In genomic region chr13:118558966-118559365, GRCm38 (mm10) we compare ENCODE assay signal across 21 mouse cellular contexts.
DNase-seq lines count a peak whose midpoint lies in the region; ATAC-seq lines count a peak whose summit lies in the region.
"Had no signal": no experiment of that assay in that cellular context is flagged by ENCODE, and none has a peak within 500 bp of the region (broad histone marks: within the 10 kb centered on the region; RNA-seq: fewer than 3 reads in every experiment).

No protein-coding gene starts in this region.

- ATAC-seq in embryonic facial prominence, embryonic 13.5 days (ENCODE audit: insufficient number of reproducible peaks, insufficient read depth, low FRiP score, low TSS enrichment, low read depth), result peak; percentile 64; the same call in 1 of the 2 replicates
- 0 out of 2 replicates have a peak, but pooled peaks have one; percentile 21 for ATAC-seq in limb, embryonic 11.5 days (ENCODE audit: insufficient number of reproducible peaks, low FRiP score, low TSS enrichment, low read depth)
- ATAC-seq in midbrain, embryonic 11.5 days (ENCODE audit: low FRiP score), result 0 out of 2 replicates have a peak, but pooled peaks have one; percentile 50
- ATAC-seq: activated CD4-positive, CD25-positive, alpha-beta regulatory T cell, adult 4 months; CD4-positive, CD25-positive, alpha-beta regulatory T cell, adult 4 months; Patski had no signal

- WGBS in embryonic facial prominence, embryonic 13.5 days, result 84% methylated on average over 2 of the region's 2 CpGs
- 86% methylated on average over 2 of the region's 2 CpGs for WGBS in embryonic facial prominence, embryonic 10.5 days
- 91% methylated on average over 2 of the region's 2 CpGs for WGBS in limb, embryonic 11.5 days
- WGBS in limb, embryonic 10.5 days, result 89% methylated on average over 2 of the region's 2 CpGs
- WGBS in midbrain, embryonic 11.5 days, result 94% methylated on average over 2 of the region's 2 CpGs
- 87% methylated on average over 2 of the region's 2 CpGs for WGBS in midbrain, embryonic 10.5 days

- no peak overlapping the region for H3K4me2 ChIP-seq in embryonic facial prominence, embryonic 13.5 days
- H3K4me2 ChIP-seq in limb, embryonic 11.5 days (ENCODE audit: low read depth, severe bottlenecking), result no peak overlapping the region
- H3K4me2 ChIP-seq in midbrain, embryonic 11.5 days, result no peak overlapping the region

- H3K27me3 ChIP-seq in embryonic facial prominence, embryonic 13.5 days, result no peaks in the 10 kb centered on the region
- H3K27me3 ChIP-seq in embryonic facial prominence, embryonic 10.5 days (replicated peaks; ENCODE audit: low read depth, poor library complexity, severe bottlenecking), result no peaks in the 10 kb centered on the region
- H3K27me3 ChIP-seq in limb, embryonic 11.5 days (ENCODE audit: control insufficient read depth, insufficient read depth, low read length), result no peaks in the 10 kb centered on the region
- H3K27me3 ChIP-seq in limb, embryonic 10.5 days (ENCODE audit: low read depth, poor library complexity, severe bottlenecking), result no peaks in the 10 kb centered on the region
- no peaks in the 10 kb centered on the region for H3K27me3 ChIP-seq in midbrain, embryonic 11.5 days (ENCODE audit: control insufficient read depth, insufficient read depth, low read length)
- H3K27me3 ChIP-seq in midbrain, embryonic 10.5 days (ENCODE audit: low read depth, poor library complexity, severe bottlenecking), result no peaks in the 10 kb centered on the region
- H3K27me3 ChIP-seq: CH12.LX, Patski had no signal

- H3K9ac ChIP-seq in embryonic facial prominence, embryonic 13.5 days, result no peak overlapping the region
- no peak overlapping the region for H3K9ac ChIP-seq in limb, embryonic 11.5 days (ENCODE audit: low read length)
- H3K9ac ChIP-seq in midbrain, embryonic 11.5 days (ENCODE audit: low read length), result no peak overlapping the region

- H3K4me3 ChIP-seq in embryonic facial prominence, embryonic 13.5 days, result no peak overlapping the region
- no peak overlapping the region for H3K4me3 ChIP-seq in embryonic facial prominence, embryonic 10.5 days
- H3K4me3 ChIP-seq in limb, embryonic 11.5 days (ENCODE audit: low read depth, low read length), result no peak overlapping the region
- no peak overlapping the region for H3K4me3 ChIP-seq in limb, embryonic 10.5 days
- no peak overlapping the region for H3K4me3 ChIP-seq in midbrain, embryonic 11.5 days (ENCODE audit: low read depth, low read length)
- no peak overlapping the region for H3K4me3 ChIP-seq in midbrain, embryonic 10.5 days

- no peak overlapping the region for H3K27ac ChIP-seq in embryonic facial prominence, embryonic 13.5 days
- no peak overlapping the region for H3K27ac ChIP-seq in embryonic facial prominence, embryonic 10.5 days (replicated peaks)
- no peak overlapping the region for H3K27ac ChIP-seq in limb, embryonic 11.5 days (replicated peaks; ENCODE audit: low read depth, low read length)
- no peak overlapping the region for H3K27ac ChIP-seq in limb, embryonic 10.5 days
- H3K27ac ChIP-seq in midbrain, embryonic 11.5 days (ENCODE audit: low read depth, low read length), result no peak overlapping the region
- H3K27ac ChIP-seq in midbrain, embryonic 10.5 days (replicated peaks), result no peak overlapping the region

- no peaks in the 10 kb centered on the region for H3K36me3 ChIP-seq in embryonic facial prominence, embryonic 13.5 days
- H3K36me3 ChIP-seq in embryonic facial prominence, embryonic 10.5 days (replicated peaks), result no peaks in the 10 kb centered on the region
- H3K36me3 ChIP-seq in limb, embryonic 11.5 days (ENCODE audit: control insufficient read depth, insufficient read depth, low read length), result no peaks in the 10 kb centered on the region
- H3K36me3 ChIP-seq in limb, embryonic 10.5 days, result no peaks in the 10 kb centered on the region
- H3K36me3 ChIP-seq in midbrain, embryonic 11.5 days (ENCODE audit: control insufficient read depth, insufficient read depth, low read length), result no peaks in the 10 kb centered on the region
- H3K36me3 ChIP-seq in midbrain, embryonic 10.5 days, result no peaks in the 10 kb centered on the region
- H3K36me3 ChIP-seq: G1E had no signal

- H3K9me3 ChIP-seq in embryonic facial prominence, embryonic 13.5 days, result no peaks in the 10 kb centered on the region
- H3K9me3 ChIP-seq in embryonic facial prominence, embryonic 10.5 days, result no peaks in the 10 kb centered on the region
- H3K9me3 ChIP-seq in limb, embryonic 11.5 days (ENCODE audit: control insufficient read depth, low read length), result no peaks in the 10 kb centered on the region
- H3K9me3 ChIP-seq in limb, embryonic 10.5 days (replicated peaks), result no peaks in the 10 kb centered on the region
- H3K9me3 ChIP-seq in midbrain, embryonic 11.5 days (ENCODE audit: control insufficient read depth, low read length), result no peaks in the 10 kb centered on the region
- H3K9me3 ChIP-seq in midbrain, embryonic 10.5 days (replicated peaks), result no peaks in the 10 kb centered on the region
- H3K9me3 ChIP-seq: G1E had no signal

- no peak for DNase-seq in embryonic facial prominence, embryonic 10.5 days (ENCODE audit: low spot score)
- DNase-seq in limb, embryonic 11.5 days (ENCODE audit: low spot score), result no peak
- no peak for DNase-seq in limb, embryonic 10.5 days (ENCODE audit: low spot score)
- DNase-seq in midbrain, embryonic 11.5 days (ENCODE audit: low spot score, missing footprints), result no peak
- no peak for DNase-seq in midbrain, embryonic 10.5 days (ENCODE audit: low spot score)
- DNase-seq: adrenal gland, adult 2 months; adrenal gland, adult 8-10 months; adrenal gland, postnatal 10 days; adrenal gland, postnatal 14 days; adrenal gland, postnatal 25 days; adrenal gland, postnatal 36 days; B cell, adult 2 months; cerebellum, adult 11 months; cerebellum, adult 11-12 months; cerebellum, adult 18-20 months had no signal

- H3K4me1 ChIP-seq in embryonic facial prominence, embryonic 13.5 days, result no peaks in the 10 kb centered on the region
- no peaks in the 10 kb centered on the region for H3K4me1 ChIP-seq in embryonic facial prominence, embryonic 10.5 days
- H3K4me1 ChIP-seq in limb, embryonic 11.5 days (ENCODE audit: control insufficient read depth, insufficient read depth, low read length), result no peaks in the 10 kb centered on the region
- H3K4me1 ChIP-seq in limb, embryonic 10.5 days, result no peaks in the 10 kb centered on the region
- H3K4me1 ChIP-seq in midbrain, embryonic 11.5 days (ENCODE audit: control insufficient read depth, insufficient read depth, low read length), result no peaks in the 10 kb centered on the region
- no peaks in the 10 kb centered on the region for H3K4me1 ChIP-seq in midbrain, embryonic 10.5 days
